Mouse (Mus musculus) adrenal gland, adult 2 months (tissue): ENCODE measurements around the gene Bmpr1b. TPM values are rescaled to one million over a fixed set of nuclear protein-coding genes. Genes with fewer than 3 reads are reported as not detected.

Source experiments
- DNase-seq: peaks from one replicate; pipeline ENCODE4 v3.0.0; 2021
- polyA plus RNA-seq: library from polyadenylated mRNA; depleted of rRNA; stranded (reverse); fragments of >200 nt; gene quantifications from 2 replicates; pipeline ENCODE4 v1.2.3, GENCODE M21; 2012
- total RNA-seq, 2 experiments: library from RNA; stranded (reverse); gene quantifications; 2 replicates each; pipeline ENCODE4 v1.2.3; 2021

Gene Bmpr1b
- total and polyA plus RNA-seq, 3 experiments = 0.06 to 0.81 (median 0.48) TPM

GRCm38 (mm10) chr3:141905903-141906623 lies 263.2 kb downstream of the Bmpr1b start:
- DNase-seq = no peak

- no peak for DNase-seq
These were observed 268.9 kb downstream of the Bmpr1b start for GRCm38 (mm10) chr3:141900361-141900760.

GRCm38 (mm10) chr3:141899521-141899920 lies 269.7 kb downstream of the Bmpr1b start:
- no peak for DNase-seq

- no peak for DNase-seq
These were observed 271.5 kb downstream of the Bmpr1b start for GRCm38 (mm10) chr3:141897698-141898097.

- no peak for DNase-seq
These were observed 272.2 kb downstream of the Bmpr1b start for GRCm38 (mm10) chr3:141896870-141897554.

- DNase-seq = no peak
These were observed 274.1 kb downstream of the Bmpr1b start for GRCm38 (mm10) chr3:141895096-141895495.

GRCm38 (mm10) chr3:141890668-141891067 lies 278.6 kb downstream of the Bmpr1b start:
- no peak for DNase-seq

- DNase-seq = no peak
These were observed 281.6 kb downstream of the Bmpr1b start for GRCm38 (mm10) chr3:141887476-141888274.

- DNase-seq = no peak
These were observed 285.0 kb downstream of the Bmpr1b start for GRCm38 (mm10) chr3:141884190-141884589.

- peak; percentile 64 for DNase-seq
These were observed 286.7 kb downstream of the Bmpr1b start for GRCm38 (mm10) chr3:141882496-141882895.

GRCm38 (mm10) chr3:141872337-141873042 lies 296.7 kb downstream of the Bmpr1b start:
- DNase-seq = no peak

GRCm38 (mm10) chr3:141871805-141872204 lies 297.4 kb downstream of the Bmpr1b start:
- DNase-seq = no peak

GRCm38 (mm10) chr3:141862816-141863461 lies 306.3 kb downstream of the Bmpr1b start:
- peak; percentile 57 for DNase-seq

GRCm38 (mm10) chr3:141857123-141857522 lies 312.1 kb downstream of the Bmpr1b start:
- DNase-seq = no peak

- peak; percentile 37 for DNase-seq
These were observed 314.9 kb downstream of the Bmpr1b start for GRCm38 (mm10) chr3:141854339-141854738.

- DNase-seq = no peak
These were observed 319.1 kb downstream of the Bmpr1b start for GRCm38 (mm10) chr3:141850141-141850540.

- DNase-seq = no peak
These were observed 320.0 kb downstream of the Bmpr1b start for GRCm38 (mm10) chr3:141849206-141849605.

- no peak for DNase-seq
These were observed 330.4 kb downstream of the Bmpr1b start for GRCm38 (mm10) chr3:141838864-141839263.

- DNase-seq = peak; percentile 44
These were observed 338.1 kb downstream of the Bmpr1b start for GRCm38 (mm10) chr3:141831135-141831534.

GRCm38 (mm10) chr3:141828301-141828700 lies 340.9 kb downstream of the Bmpr1b start:
- DNase-seq = no peak

- peak; percentile 49 for DNase-seq
These were observed 349.8 kb downstream of the Bmpr1b start for GRCm38 (mm10) chr3:141819331-141819941.
